Mouse (Mus musculus) lung, postnatal 10 days (tissue): ENCODE data around the gene 4930519G04Rik.
"Not testable (repeated sequence)": the region's sequence is repeated elsewhere in the genome, so short reads cannot be mapped to it uniquely, and the experiment has no call there.

Source experiments
- DNase-seq: peaks from one replicate; pipeline ENCODE4 v3.0.0; 2021

The 4930519G04Rik gene

DNA sequence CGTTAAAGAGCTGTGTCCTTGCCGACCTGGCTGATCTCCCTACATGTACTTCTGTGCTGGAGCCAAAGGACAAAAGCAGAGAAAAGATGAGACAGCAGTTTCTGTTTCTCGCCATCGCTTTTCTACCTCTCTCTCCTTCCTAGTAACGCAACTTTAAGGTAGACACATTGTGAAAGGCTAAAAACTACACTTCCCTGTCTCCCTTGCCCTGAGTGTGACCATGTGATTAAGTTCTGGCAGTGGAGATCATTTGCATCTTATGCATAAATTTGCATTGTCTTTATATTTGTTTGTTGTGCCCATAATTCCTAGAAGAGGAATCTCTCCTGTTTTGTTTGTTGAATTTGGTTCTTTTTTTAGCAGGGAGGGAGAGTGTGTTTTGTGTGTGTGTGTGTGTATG is 62.4 kb downstream of the 4930519G04Rik start:
- no peak for DNase-seq

DNA sequence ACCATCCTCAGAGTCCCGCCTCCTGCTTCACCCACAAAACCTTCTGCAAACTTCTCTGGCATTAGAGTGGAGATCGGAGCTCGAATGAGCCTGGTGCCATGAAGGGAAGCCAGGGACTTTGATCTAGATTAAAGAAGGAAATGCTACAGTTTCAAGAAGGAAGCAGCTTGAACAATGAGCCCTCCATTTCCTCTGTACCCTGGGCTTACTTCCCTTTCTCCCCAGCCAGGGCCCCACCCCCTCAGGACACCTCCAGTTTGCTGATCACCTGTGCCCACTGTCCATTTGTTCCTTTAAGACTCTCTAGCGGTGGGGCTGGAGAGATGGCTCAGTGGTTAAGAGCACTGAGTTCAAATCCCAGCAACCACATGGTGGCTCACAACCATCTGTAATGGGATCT is 63.3 kb downstream of the 4930519G04Rik start:
- peak; percentile 35 for DNase-seq

DNA sequence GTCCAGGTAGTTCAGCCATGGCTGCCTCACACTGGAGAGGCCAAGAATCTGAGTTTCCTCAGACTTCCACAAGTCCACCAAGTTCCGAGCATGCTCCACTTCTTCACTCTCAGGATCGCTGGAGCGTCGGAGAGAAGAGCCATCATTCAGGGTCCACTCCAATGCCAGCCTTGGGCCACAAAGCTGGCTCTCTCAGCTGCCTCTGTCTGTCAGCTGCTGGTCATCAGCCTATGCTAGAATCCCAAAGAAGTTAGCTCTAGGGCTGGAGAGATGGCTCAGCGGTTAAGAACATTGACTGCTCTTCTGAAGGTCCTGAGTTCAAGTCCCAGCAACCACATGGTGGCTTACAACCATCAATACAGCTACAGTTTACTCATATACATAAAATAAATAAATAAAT is 63.9 kb downstream of the 4930519G04Rik start:
- not testable (repeated sequence) for DNase-seq

DNA sequence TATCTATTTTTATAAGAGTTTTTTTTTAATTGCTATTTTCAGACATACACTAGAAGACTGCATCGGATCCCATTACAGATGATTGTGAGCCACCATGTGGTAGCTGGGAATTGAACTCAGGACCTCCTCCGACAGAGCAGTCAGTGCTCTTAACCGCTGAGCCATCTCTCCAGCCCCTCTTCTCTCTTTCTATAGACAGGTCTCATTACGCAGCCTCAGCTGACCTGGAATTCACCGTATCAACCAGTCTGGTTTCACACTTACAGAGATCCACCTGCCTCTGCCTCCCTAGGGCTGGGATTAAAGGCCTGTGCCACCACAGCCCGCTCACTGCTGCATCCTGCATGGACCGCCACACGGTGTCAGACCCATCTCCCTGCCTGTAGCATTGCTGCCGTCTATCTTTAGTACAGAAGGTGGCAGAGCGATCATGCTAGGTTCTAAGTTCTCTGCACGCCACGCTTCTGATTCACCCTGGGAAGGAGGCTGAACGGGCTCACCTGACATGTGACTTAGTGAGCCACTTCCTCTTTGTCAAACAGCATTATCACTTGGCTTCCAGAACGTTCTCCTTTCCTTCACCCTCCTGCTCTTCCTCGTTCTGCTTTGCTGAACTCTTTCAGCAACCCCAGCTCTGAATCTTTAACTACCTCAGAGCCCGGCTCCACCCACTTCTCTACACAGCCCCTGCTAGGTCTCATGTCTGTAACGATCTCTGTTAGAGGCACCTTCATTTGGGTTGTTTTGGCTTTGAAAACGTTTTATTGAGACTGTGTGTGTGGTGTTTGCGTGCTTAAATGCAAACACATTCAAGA is 68.3 kb downstream of the 4930519G04Rik start:
- peak; percentile 22 for DNase-seq

DNA sequence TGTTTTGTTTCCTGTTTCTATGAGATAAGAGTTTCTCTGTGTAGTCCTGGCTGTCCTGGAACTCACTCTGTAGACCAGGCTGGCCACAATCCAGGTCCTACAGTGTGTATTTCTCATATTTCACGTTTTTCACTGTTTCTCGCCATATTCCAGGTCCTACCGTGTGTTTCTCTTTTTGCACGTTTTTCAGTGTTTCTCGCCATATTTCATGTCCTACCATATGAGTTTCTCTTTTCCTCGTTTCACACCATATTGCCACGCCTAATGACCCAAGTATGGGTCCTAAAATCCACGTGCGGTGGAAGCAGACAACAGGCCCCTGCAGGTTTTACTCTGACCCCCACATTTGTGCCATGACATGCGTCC is 68.9 kb downstream of the 4930519G04Rik start:
- DNase-seq = no peak

DNA sequence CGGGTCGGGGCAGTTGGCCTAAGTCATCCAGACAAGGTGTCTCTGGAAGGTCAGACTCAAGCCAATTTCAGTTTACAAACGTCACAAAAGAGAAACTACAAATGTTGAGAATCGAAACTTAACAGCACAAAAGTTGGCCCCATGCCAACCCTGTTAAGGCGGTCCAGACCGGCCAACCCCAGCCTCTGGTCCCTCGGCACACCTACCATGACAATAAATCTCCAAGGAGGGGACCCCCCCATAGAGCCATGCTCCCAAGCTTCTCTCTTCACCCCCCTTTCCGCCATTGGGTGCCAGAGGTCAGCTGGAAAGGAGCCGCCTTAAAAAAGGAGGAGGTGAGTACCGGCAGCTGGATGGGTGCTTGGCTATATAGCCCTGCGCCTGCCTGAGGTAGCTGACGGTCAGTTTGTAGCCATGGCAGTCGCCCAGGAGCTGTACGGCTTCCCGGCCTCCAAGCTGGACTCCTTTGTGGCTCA is 69.6 kb downstream of the 4930519G04Rik start, which contains the start of gene Oasl1:
Gene Oasl1, plus strand, starts transcription at position 243 of the 476 bp plus-strand sequence.
- DNase-seq = peak; percentile 61

DNA sequence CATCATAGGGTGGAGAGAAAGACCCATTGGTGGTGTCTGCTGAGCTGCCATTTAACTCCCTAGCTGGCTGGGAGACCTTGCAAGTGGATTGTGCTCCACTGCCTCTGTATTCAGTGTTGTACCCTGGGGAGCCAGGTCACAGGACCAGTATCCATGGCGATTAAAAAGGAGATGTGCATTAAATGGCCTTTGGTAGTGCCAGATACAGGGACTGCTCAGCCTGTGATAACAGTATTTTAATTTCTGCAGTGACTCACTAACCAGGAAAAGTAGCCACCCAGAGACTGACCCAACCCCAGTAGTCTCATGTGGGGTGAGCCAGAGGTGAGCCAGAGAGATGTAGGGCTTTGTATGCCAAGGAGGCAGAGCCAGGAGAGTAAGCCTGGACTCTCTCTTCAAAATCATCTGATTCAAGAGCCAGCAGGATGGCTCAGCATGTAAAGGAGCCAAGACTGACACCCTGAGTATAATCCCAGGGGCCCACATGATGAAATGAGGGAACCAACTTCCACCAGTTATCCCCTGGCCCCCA is 72.8 kb downstream of the 4930519G04Rik start:
- no peak for DNase-seq

DNA sequence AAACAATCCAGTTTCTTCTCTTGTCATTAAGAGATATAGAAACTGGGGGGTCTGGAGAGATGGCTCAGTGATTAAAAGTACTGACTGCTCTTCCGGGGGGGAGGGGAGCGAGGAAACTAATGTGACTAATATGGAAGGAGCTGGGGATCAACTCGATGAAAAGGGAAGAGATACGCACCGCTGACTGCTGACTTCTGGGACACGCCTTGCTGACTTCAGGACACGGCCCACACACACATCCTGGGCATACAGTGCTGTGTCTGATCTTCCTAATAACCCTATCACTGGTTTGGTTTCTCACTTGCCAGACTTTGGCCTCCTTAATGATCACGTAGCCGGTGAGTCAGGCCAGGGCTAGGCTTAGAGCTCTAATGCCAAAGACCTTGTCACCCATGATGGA is 73.3 kb downstream of the 4930519G04Rik start:
- no peak for DNase-seq

DNA sequence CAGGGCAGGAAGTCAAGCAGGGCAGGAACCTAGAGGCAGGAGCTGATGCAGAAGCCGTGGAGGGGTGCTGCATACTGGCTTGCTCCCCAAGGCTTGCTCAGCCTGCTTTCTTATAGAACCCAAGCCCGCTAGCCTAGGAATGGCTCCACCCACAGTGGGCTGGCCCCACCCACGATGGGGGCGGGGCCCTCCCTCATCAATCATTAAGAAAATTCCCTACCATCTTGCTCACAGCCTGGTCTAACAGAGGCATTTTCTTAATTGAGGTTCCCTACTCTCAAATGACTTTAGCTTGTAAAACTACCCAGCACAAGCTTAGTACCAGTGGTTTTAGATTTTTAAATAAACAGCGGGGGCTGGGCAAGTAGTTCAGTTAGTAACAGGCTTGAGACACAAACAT is 78.2 kb downstream of the 4930519G04Rik start:
- DNase-seq = no peak

DNA sequence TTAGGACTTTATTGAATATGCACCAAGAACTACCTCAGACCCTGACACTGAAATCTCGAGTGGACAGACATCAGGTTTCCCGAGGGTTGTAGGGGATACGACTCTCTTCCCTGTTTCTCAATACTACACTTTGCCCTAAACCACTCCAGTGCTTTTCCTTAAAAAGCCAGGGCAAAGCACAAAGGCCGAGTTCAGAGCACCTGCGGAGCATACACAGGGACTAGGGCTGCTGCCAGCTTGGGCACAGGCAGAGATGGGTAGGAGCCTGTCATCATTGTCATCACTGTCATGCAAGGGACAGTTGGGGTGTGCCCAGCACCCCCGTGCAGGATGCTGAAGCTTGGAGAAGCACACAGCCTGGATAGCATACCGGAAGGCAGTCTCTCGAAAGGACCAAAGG is 79.7 kb downstream of the 4930519G04Rik start:
- no peak for DNase-seq
